In the genomic region with DNA sequence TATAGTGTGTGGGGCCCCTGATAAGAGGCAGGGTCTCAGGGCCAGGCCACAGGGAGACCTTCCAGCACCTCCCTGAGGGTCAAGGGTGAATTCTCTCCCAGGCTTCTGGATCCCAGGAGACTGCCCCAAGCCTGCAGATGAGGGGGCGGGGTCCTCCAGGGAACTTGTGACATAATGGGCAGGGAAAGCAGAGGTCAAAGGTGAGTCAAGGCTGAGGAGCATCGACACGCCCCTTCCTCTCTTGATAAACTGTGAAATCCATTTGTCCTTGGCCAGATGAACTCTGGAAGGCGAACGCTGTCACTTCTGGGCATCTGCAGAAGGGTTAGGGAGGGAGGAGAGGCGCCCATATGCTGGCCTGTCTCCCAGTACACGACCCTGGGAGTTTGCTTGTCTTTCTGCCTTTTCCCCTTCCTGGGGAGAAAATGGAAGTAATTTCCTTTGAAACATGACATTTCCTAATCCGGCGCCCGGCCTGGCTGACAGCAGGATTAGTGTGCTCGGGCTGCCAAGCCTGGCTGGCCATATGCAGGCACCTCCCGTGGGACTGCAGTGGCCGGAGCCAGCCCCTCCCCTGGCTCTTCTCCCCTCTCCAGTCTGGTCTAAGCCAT, we compare ENCODE assay signal across 8 mouse cellular contexts.
A peak's percentile ranks its signal among the peaks of the same experiment; 100 is the strongest.
DNase-seq lines count a peak whose midpoint lies in the region; ATAC-seq lines count a peak whose summit lies in the region.
"Had no signal": no experiment of that assay in that cellular context is flagged by ENCODE, and none has a peak within 500 bp of the region (broad histone marks: within the 10 kb centered on the region; RNA-seq: fewer than 3 reads in every experiment).

No protein-coding gene starts in this region.

- H3K4me2 ChIP-seq in midbrain, embryonic 15.5 days: no peak overlapping the region

- intact Hi-C loops in heart, postnatal 25 days (cut with DNase I): no loop called here

- H3K27ac ChIP-seq in limb, embryonic 10.5 days: 0 out of 2 replicates have a peak overlapping the region, but pooled peaks have one; percentile 31
- H3K27ac ChIP-seq in midbrain, embryonic 15.5 days: peak overlapping the region; percentile 52

- peaks cover 39% of the 10 kb centered on the region for H3K4me1 ChIP-seq in limb, embryonic 10.5 days
- peaks cover 29% of the 10 kb centered on the region for H3K4me1 ChIP-seq in midbrain, embryonic 15.5 days

- 0 out of 2 replicates have a peak, but pooled peaks have one; percentile 39 for ATAC-seq in midbrain, embryonic 15.5 days (replicated peaks)

- DNase-seq in adrenal gland, postnatal 25 days: peak; percentile 67
- peak; percentile 80 to 86 for DNase-seq in cerebellum, postnatal 25 days
- peak; percentile 9 for DNase-seq in heart, postnatal 25 days (ENCODE audit: low spot score)
- peak; percentile 43 for DNase-seq in limb, embryonic 10.5 days (ENCODE audit: low spot score)
- DNase-seq in layer of hippocampus, adult 9-10 months (ENCODE audit: low spot score): no peak
- no peak for DNase-seq in thymus, adult 18-20 months

- H3K27me3 ChIP-seq in limb, embryonic 10.5 days (ENCODE audit: low read depth, poor library complexity, severe bottlenecking): peaks cover 25% of the 10 kb centered on the region; the same call in 1 of the 2 replicates
- no peaks in the 10 kb centered on the region for H3K27me3 ChIP-seq in midbrain, embryonic 15.5 days (replicated peaks)

- no peaks in the 10 kb centered on the region for H3K36me3 ChIP-seq in limb, embryonic 10.5 days
- no peaks in the 10 kb centered on the region for H3K36me3 ChIP-seq in midbrain, embryonic 15.5 days (replicated peaks)

- 5% methylated on average over 13 of the region's 13 CpGs for WGBS in limb, embryonic 10.5 days
- 5% methylated on average over 13 of the region's 13 CpGs for WGBS in midbrain, embryonic 15.5 days

- no peaks in the 10 kb centered on the region for H3K9me3 ChIP-seq in limb, embryonic 10.5 days (replicated peaks)
- H3K9me3 ChIP-seq in midbrain, embryonic 15.5 days: no peaks in the 10 kb centered on the region

- H3K9ac ChIP-seq in midbrain, embryonic 15.5 days: no peak overlapping the region

- H3K4me3 ChIP-seq in limb, embryonic 10.5 days: no peak overlapping the region
- no peak overlapping the region for H3K4me3 ChIP-seq in midbrain, embryonic 15.5 days
- H3K4me3 ChIP-seq: myocyte had no signal

Comparison
In these comparisons a context has a peak if more than half of its experiments do, and no peak if none do; other contexts are left out.
1. DNase-seq: peak in adrenal gland, postnatal 25 days (single experiment), cerebellum, postnatal 25 days (2 of 2), heart, postnatal 25 days (single experiment) and limb, embryonic 10.5 days (single experiment); none in layer of hippocampus, adult 9-10 months (single experiment) and thymus, adult 18-20 months (0 of 2).